Mouse (Mus musculus) spleen, adult 12 weeks (tissue): ENCODE measurements around the gene Myh7.
"Not testable (repeated sequence)": the region's sequence is repeated elsewhere in the genome, so short reads cannot be mapped to it uniquely, and the experiment has no call there.

ENCODE experiments used
- DNase-seq: peaks from one replicate; pipeline ENCODE4 v3.0.0; 2022; ENCODE audit warnings: low spot score

The Myh7 gene

DNA sequence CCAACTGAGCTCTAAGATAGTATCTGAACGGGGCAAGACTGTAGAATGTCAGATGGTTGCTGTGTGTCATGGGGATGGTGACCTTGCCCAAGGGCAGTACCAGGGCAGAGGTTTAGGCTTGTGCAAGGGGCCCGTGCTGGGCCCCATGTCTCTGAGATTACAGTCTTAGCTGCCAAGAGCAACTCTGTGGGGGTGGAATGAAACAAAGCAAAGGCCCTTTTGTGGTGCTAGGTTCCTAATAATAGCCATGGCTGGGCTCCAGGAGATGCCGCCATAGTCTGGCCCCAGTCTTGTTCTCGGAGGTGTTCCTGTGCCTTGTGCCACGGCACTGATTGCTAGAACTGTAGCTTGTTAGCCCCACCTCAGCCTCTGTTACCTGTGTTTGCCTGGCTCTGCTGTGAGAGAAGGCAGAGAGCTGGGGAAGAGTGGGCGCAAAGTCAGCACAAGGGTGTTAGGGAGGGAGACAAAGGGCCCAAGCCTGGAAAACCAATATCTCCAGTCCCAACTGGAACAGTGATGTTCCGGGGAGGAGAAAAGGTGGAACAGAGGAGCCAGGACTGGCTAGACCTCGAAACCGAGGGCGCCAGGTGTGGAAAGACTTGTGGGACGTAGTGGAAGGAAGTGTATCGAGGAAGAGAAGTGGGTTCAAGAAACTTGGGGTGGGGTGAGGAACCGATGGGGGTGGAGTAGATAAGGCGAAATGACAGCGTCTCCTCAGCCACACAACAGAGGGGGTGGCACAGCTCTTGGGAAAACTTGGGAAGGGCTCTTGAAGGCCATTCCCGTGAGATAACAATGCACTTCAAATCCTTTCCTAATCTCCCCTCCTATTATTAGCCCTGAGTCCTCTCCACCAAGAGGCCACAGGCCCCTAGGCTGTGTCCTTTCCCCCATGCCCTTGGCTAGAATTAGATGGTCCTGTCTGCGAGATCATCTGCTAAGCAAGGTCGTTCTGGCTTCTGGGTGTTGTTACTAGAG is 9.7 kb upstream of the Myh7 start:
- DNase-seq = no peak

DNA sequence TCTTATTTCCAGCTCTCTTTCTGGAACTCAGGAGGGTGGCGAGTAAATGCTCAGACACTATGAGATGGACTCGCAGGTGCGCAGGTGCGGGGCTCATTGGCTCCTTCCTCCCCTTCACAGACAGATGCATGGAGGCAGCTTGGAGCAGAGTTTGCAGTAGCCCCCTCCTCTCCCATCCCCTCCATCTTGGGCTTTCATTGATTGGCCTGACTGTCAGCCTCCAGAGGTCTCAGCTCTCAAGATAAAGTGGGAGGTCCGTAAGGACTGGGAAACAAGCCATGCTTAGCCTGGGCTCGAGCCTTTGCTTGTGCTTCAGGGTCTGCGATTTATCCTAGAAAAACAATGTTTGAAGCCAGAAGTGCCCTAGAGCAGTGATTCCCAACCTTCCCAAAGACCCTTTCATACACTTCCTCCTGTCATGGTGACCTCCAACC is 8.3 kb upstream of the Myh7 start:
- DNase-seq = no peak

DNA sequence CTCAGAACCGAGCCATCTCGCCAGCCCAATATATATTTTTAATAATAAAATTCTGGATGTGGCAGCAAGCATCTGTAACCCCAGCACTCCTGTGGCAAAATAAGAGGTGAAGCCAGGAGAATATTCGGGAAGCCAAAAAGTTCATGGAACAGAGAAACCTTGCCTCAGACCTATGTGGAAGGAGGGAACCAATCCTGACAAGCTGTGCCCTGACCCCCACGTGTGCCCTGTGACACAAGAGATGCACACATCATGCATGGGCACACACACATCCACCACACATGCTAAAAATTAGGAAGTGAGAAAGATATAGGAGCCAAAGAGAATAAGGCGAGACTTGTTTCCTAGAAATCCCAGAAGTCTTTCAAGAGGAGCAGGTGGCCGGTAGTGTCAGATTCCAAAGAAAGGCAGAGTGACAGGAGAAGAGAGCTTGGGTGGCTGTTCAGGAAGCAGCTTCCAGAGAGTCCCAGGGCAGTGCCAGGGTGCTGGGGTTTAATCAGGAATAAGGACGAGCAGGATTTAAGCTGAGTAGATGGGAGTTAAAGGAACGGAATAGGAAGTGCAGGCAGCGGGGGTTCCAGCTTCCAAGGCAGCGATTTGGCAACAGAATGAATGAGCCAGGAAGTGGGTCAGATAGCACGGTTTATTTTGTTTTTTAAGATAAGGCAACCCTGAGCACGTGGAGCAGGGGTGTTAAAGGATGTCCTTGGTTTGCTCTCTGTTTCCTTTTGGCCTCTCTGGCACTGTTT is 7.7 kb upstream of the Myh7 start:
- no peak for DNase-seq

DNA sequence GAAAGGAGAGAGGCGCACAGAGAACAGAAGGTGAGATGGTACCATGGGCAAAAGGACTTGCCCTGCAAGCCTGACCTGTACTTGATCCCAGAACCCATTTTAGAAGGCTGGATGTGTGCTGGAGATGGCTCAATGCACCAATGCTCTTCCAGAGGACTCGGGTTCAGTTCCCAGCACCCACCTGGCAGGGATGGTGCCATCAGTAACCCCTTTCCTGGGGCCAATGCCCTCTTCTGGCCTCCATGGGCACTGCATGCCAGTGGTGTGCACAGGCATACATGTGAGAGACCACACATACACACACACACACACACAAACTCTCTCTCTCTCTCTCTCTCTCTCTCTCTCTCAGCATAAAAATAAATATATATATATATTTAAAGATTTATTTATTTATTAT is 7.0 kb upstream of the Myh7 start:
- DNase-seq = no peak

DNA sequence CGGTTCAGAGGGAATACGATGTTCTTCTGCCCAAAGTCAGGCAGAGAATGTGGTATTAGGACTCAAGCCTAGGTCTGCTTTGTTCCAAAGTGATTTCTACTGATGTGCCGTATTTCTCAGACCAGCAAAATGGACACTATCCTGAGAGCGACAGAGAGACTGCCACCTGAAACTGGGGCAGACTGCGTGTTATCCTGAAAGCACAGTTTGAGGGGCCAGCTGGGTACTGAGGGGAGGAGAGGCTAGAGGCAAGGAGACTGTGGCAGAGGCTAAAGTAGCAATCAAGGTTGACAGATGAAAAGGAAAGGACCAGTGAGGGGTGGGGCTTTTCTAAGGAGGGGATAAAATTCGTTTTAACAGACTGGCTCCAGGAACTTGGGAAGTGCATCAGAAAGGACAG is 6.4 kb upstream of the Myh7 start:
- no peak for DNase-seq

DNA sequence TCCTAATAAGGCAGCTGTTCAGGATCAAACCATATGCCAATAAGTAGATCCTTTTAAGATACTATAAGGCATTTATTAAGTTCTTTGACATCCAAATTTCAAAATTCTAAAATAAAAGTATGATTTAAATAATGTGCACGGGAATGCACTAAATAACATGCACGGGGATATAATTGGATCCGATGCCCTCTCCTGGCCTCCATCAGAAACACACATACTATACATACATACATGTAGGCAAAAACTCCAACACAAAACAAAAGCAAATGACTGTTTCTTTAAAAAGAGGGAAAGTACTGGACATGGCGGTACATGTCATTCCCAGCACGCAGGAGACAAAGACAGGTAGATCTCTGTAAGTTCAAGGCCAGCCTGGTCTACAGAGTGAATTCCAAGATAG is 5.4 kb upstream of the Myh7 start:
- not testable (repeated sequence) for DNase-seq

DNA sequence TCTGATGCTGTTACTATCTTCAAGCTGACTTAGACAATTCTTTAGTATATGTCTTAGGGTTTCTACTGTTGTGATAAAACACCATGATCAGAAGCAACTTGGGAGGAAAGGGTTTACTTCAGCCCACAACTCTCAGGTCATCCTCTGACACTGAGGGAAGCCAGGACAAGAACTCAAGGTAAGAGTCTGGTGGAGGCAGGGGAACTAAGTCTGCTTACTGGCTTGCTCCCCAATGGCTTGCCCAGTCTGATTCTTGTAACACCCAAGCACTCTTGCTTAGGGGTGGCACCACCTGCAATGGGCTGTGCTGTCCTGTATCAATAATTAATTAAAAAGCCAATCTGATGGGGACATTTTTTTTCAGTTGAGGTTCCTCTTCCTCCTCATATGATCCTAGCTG is 4.3 kb upstream of the Myh7 start:
- no peak for DNase-seq

DNA sequence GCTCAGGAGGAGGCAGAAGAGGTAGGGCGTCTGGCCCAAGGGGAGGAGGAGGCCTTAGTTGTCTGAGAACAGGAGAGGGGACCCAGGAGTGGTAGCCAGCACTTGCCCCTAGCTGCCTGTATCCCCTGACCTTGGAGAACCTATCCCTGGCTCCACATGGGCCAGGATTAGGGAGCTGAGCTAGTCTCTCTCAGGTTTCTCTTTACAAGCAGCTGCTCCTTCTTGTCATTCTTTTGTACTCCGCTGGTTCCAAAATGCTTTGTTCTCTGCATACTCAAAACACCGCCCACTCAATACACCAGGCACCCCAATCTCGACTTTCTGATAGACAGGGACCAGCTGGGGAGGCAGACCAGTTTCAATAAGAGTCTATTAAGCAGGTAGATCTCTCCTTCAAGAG is 2.9 kb upstream of the Myh7 start:
- no peak for DNase-seq

DNA sequence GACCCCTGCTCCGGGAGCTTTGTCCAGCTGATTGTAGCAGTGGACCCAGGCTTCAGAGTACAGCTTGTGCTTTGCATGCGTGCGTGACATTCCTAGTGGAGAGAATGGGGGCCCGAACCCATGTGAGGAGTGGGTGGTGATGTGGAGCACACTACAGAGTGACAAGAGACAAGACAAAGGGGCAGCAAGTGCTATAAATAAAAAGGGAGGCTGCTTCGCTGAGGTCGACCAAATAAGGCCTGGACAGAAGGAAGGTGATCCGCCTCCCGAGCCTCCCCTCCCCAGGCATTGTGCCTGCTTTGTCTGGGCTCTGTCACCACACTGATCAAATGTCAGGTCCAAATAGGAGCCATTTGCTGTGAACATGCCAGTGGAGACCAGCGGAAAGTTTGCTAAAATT is 2.4 kb upstream of the Myh7 start:
- no peak for DNase-seq

DNA sequence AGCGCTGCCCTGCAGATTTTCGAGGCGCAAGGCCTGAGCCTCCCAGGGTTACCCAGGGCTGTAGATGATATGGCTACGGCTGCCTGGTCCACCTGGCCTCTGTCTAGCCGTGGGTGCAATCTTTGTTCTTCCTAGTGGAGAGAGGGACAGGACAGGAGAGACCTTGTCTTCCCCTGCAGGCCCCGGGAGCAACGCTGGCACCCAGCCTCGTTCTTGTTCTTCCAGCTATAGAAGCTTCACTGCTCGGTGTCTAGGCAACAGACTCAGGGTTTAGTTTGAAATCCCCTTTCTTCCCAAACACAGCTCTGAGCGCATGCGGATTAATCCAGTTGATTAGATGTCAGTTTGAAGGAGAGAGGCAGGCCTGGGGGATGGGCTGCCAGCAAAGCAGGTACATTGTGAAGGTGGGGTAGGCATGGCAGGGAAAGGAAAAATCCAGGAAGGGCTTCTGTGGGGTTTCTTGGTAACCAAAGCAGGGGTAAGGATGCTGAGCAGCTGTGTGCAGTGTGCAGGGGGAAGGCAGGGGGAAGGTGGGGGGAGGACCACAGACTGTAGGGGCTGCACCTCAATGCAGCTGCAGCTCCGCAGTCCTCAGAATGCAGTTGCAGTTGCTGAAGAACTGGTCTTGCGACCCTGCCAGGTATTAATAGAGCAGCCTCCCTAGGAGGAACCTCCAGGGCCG is 1.2 kb upstream of the Myh7 start:
- DNase-seq = no peak

DNA sequence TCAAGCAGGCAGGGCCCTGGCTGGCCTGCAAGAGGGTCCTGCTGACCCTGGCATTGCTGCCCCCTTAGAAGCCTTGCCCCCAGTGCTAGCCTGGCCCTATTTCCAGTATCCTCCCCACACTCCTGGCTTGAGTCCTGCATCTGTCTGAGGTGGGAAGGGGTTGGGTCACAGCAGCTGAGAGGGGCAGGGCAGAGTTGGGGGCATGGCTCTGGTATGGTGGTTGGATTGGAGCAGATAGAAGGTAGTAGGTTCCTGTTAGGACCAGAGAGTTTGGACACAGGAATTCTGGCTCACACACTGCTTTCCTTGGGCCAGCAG is 402 bp upstream of the Myh7 start:
- DNase-seq = no peak

DNA sequence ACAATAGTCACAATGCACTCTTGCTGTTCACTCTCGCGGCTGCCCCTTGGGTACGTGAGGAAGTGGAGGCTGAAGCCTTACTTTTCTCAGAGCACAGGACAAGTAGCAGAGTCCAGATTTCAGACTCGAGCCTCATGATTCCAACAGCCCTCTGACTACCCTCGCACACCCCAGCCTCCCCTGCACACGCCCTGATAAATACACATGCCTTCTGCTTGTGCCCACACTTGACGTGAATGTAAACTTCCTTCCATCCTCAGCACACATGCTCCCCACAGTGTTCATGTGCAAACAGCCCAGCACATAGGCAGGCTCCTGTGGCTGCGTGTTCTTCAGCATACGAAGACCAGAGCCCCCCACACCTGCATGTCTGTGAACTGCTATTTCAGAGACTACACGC is 790 bp downstream of the Myh7 start:
- no peak for DNase-seq

DNA sequence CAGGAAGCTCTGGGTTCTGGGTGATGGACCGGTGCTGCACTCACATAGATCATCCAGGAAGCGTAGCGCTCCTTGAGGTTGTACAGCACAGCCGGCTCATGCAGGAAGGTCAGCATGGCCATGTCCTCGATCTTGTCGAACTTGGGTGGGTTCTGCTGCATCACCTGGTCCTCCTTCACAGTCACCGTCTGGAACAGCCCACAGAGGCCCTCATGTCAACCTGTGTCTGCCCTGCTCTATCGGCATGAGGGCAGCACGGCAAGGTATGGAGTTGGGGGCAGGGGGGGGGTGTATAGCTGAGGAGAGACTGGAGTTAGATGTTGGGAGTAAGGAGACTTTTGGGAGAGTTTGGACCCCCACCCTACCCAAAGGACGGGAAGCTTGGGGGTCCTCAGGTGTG is 2.2 kb downstream of the Myh7 start:
- DNase-seq = no peak

DNA sequence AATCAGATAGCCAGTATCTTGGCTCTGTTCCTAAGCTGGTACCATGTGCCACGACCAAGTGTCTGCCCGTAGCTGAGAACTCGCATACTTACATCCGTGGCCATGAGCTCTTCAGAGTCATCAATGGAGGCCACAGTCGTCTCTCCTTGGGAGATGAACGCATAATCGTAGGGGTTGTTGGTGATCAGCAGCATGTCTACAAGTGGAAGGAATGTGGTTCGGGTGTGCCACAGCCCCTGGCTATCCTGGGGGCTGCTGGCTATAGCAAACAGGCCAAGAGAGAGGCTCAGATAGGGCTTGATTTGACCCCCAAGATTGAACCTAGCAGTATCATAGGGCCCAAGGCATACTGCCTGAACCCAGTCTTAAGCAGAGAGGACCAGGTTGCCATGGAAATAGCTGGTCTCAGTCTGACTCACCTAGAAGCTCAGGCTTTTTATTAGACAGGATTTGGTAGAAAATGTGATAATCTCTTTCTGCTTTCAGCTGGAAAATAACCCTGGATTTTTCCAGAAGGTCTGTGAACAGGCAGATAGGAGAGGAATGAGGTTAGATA is 4.5 kb downstream of the Myh7 start:
- no peak for DNase-seq

DNA sequence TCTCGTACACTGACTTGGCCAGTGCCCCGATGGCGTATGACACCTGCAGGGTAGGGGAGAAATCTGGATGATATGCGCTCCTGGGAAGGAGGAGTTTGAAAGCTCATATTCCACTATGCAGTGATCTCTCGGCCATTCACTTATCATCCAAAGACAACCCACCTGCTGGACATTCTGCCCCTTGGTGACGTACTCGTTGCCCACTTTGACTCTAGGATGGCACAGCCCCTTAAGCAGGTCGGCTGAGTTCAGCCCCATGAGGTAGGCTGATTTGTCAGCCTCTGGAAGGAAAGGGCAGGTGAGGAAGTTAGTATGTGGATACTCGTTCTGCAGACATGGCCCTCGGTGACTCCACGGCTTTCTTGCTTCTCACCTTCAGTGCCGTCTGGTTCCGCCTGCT is 5.5 kb downstream of the Myh7 start:
- no peak for DNase-seq

DNA sequence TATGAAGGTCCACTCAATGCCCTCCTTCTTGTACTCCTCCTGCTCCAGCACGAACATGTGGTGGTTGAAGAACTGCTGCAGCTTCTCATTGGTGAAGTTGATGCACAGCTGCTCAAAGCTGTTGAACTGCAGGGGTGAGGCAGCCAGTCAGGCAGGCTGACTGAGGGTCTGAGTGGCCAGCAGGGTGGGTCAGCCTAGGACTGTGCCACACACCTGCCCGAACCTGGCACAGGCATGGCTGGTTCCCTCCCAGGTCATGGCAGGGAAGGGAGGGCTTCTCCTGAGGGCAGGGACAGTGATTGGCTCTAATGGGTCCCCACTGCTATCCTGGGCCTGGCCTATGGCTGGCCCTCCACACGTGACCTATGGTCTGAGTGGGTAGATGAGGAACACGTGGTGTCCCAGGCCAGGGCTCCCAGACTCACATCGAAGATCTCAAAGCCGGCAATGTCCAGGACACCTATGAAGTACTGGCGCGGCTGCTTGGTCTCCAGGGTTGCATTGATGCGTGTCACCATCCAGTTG is 6.0 kb downstream of the Myh7 start:
- DNase-seq = not testable (repeated sequence)

DNA sequence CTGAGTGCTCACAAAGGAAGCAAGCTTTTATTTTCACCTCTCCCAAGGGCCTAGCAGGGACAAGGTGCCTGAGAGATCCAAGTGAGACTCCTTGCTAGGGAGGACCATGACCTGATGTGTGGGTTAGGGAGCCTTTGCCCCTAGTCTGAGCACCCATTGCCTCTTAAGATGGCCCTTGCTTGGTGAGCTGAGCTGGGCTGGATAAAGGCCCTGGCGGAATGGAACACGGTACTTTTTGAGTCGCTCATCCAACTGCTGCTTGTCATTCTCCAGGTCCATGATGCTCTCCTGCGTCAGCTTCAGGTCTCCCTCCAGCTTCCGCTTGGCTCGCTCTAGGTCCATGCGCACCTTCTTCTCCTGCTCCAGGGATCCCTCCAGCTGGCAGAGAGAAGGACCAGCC is 12.5 kb downstream of the Myh7 start:
- DNase-seq = no peak

DNA sequence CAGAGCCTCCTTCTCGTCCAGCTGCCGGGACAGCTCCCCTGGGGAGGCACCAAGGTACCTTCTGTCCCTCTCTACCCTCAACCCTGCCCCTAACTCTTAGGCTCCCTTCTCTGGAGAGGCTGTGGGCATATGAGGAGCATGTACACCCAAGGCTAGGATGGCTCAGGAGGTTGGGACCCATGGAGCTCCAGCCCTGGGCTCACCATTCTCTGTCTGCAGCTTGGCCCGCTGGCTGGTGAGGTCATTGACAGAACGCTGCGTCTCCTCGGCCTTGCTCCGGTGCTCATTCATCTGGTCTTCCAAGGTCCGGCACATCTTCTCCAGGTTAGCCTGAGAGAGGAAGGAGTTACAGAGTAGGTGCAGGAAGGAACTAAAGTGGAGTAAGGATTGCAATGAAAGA is 15.8 kb downstream of the Myh7 start:
- no peak for DNase-seq

DNA sequence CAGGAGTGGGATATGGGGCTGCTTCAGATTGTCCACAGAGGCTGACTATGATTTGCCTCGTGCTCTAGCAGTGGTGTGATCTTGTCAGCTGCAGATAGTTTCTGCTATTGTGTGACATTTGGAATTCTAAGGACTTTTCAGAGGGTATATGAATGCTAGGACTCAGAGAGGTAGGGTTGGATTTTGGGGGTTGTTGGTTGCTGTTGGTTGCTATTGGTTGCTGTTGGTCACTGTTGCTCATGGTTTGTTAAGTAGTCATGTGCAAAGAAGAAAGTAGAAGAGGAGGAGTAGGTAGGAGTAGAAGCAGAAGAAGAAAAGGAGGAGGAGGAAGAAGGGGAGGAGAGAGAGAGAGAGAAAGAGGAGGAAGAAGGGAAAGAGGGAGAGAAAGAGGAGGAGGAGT is 17.8 kb downstream of the Myh7 start, which contains the start of gene Gm17428:
Gene Gm17428, plus strand, starts transcription at position 301 of the 400 bp plus-strand sequence.
- DNase-seq = no peak

DNA sequence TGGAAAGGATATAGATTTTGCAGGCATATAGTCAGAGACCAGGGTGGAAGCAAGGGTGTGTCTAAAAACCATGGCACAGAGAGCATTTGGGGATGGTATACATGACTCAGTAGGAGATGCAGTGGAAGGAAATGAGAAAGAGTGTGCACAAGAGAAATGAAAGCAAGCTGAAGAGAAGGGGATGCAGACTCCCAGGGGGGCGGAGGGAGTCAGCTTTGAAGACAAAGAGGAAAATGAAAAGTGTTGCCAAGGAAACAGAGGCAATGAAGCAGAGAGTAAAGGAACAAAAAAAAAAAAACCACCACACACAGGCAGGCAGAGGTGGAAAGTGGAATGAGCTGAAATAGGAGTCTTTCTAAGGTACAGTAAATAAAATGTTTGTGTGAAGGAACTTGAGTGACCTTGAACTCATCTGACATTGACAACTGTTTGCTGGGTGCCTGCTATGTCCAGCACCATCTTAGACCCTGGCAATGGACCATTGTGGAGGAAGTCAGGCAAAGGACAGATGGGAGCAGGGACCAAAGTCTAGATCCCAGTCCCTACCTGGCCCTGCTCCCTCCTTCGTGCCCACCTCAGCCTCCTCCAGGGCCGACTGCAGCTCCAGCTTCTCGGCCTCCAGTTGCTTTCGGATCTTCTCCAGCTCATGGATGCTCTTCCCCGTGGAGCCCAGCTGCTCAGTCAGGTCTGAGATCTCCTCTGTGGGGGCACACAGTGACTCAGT is 20.2 kb downstream of the Myh7 start:
- no peak for DNase-seq

DNA sequence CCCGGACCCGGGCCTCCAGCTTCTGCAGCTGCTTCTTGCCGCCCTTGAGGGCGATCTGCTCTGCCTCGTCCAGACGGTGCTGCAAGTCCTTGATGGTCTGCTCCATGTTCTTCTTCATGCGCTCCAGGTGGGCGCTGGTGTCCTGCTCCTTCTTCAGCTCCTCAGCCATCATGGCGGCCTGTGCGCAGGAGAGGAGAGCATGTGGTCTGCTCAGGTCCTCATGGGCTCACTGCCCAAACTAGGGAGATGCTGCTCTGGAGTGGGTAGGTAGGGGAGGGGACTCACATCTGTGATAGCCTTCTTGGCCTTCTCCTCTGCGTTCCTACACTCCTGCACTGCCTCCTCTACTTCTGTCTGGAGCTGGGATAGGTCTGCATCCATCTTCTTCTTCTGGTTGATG is 21.6 kb downstream of the Myh7 start:
- DNase-seq = not testable (repeated sequence)

DNA sequence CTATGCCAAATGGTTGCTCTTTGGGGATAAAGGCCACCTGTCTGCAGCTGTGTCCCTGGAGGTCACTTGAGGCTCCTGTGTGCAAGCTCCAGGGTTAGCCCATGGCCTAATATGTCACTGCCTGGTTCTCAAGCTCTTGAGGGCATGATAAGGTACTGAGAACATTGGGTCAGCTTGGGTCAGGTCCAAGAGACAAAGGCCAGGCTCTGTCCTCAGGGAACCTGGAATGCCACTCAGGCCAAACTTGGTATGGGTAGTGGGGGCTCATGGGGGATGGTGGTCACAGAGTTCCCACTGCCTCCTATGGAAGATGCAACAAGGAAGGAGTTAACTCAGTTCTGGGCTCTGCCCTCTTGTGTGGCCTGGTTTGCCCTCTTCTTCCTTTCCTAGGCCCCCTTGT is 26.1 kb downstream of the Myh7 start:
- no peak for DNase-seq
